Mouse (Mus musculus) stomach, embryonic 14.5 days (tissue): ENCODE data around the gene Megf11. TPM values are rescaled to one million over a fixed set of nuclear protein-coding genes. Genes with fewer than 3 reads are reported as not detected.

ENCODE experiments used
- ATAC-seq: fragments of 200-750 bp; cut with Nextera tagmentation; 2 replicates; pipeline ENCODE4 v1.8.0; 2017; ENCODE audit warnings: low read depth, moderate TSS enrichment; ENCODE audit not compliant: insufficient number of reproducible peaks, insufficient read depth, low FRiP score
- H3K27ac ChIP-seq: fragments of 300-500 bp; sonication (generic); 2 replicates; pipeline ENCODE4 v1.5.1; 2014; ENCODE audit warnings: mild to moderate bottlenecking, low read length, moderate library complexity, mixed read lengths
- H3K27me3 ChIP-seq: fragments of 300-500 bp; sonication (generic); 2 replicates; pipeline ENCODE4 v1.6.1; 2014; ENCODE audit warnings: low read length, control low read depth, mixed read lengths; ENCODE audit not compliant: control insufficient read depth, insufficient read depth
- H3K36me3 ChIP-seq: fragments of 300-500 bp; sonication (generic); 2 replicates; pipeline ENCODE4 v1.6.1; 2014; ENCODE audit warnings: mild to moderate bottlenecking, control low read depth, low read length, moderate library complexity, mixed read lengths; ENCODE audit not compliant: control insufficient read depth, insufficient read depth
- H3K4me1 ChIP-seq: fragments of 300-500 bp; sonication (generic); 2 replicates; pipeline ENCODE4 v1.6.1; 2014; ENCODE audit warnings: low read length, control low read depth, mixed read lengths; ENCODE audit not compliant: control insufficient read depth, insufficient read depth
- H3K4me2 ChIP-seq: fragments of 300-500 bp; sonication (generic); replicated peaks from 2 replicates; pipeline ENCODE4 v1.6.1; 2014; ENCODE audit warnings: low read depth, low read length, control low read depth
- H3K4me3 ChIP-seq: fragments of 300-500 bp; sonication (generic); 2 replicates; pipeline ENCODE4 v1.5.1; 2014; ENCODE audit warnings: low read depth, low read length, control low read depth
- H3K9ac ChIP-seq: fragments of 300-500 bp; sonication (generic); replicated peaks from 2 replicates; pipeline ENCODE4 v1.6.1; 2014; ENCODE audit warnings: low read depth, mild to moderate bottlenecking, control low read depth, low read length, moderate library complexity, mixed read lengths
- H3K9me3 ChIP-seq: fragments of 300-500 bp; sonication (generic); 2 replicates; pipeline ENCODE4 v1.6.1; 2016; ENCODE audit warnings: low read depth, low read length, control low read depth; ENCODE audit not compliant: control insufficient read depth
- WGBS: fragments of 180-500 bp; shearing (Covaris S2); extraction: QIAGEN DNeasy Blood & Tissue Kit; methylation state at CpG from one replicate; pipeline ENCODE4 v1.1.7; 2014; 5-methylcytosine and 5-hydroxymethylcytosine counted together
- polyA plus RNA-seq: library from polyadenylated mRNA; unstranded; fragments of >200 nt; fragmentation: Nextera tagmentation; extraction: Ambion mirVana; gene quantifications from 2 replicates; pipeline ENCODE4 v1.2.1, GENCODE M21; 2014

The Megf11 gene
- polyA plus RNA-seq, 1 experiment from 2014 or later, result 1.9 TPM

GRCm38 (mm10) chr9:64737406-64738201, 352.2 kb downstream of the Megf11 start, which contains the start of gene Rab11a:
Rab11a (minus strand) TSS chr9:64737758.
- under 1% methylated on average over 60 of the region's 61 CpGs for WGBS
- Histone ChIP-seq H3K4me1 (peaks cover 8% of the 10 kb centered on the region; the same call in 1 of the 2 replicates), H3K9me3 (no peaks in the 10 kb centered on the region), H3K4me3 (peak within 1 kb of the TSS; percentile 98), H3K27me3 (no peaks in the 10 kb centered on the region), H3K4me2 (peak within 1 kb of the TSS; percentile 85), H3K36me3 (no peaks in the 10 kb centered on the region), H3K9ac (peak within 1 kb of the TSS; percentile 87), H3K27ac (peak within 1 kb of the TSS; percentile 95)
- ATAC-seq, result peak; percentile 96

GRCm38 (mm10) chr9:64739001-64739400, 353.6 kb downstream of the Megf11 start:
- Histone ChIP-seq H3K9me3 (no peaks in the 10 kb centered on the region), H3K27me3 (no peaks in the 10 kb centered on the region), H3K4me1 (peaks cover 8% of the 10 kb centered on the region; the same call in 1 of the 2 replicates), H3K4me2 (no peak overlapping the region), H3K9ac (no peak overlapping the region), H3K27ac (no peak overlapping the region), H3K4me3 (no peak overlapping the region), H3K36me3 (no peaks in the 10 kb centered on the region)
- ATAC-seq, result no peak
- 90% methylated on average over 2 of the region's 2 CpGs for WGBS

- Histone ChIP-seq H3K9me3 (no peaks in the 10 kb centered on the region), H3K4me2 (no peak overlapping the region), H3K4me1 (no peaks in the 10 kb centered on the region), H3K27me3 (no peaks in the 10 kb centered on the region), H3K36me3 (no peaks in the 10 kb centered on the region), H3K27ac (no peak overlapping the region), H3K4me3 (no peak overlapping the region), H3K9ac (no peak overlapping the region)
- 57% methylated on average over 1 of the region's 1 CpGs for WGBS
- ATAC-seq, result no peak
Measured at GRCm38 (mm10) chr9:64742453-64742852, 357.0 kb downstream of the Megf11 start.

- H3K27me3 ChIP-seq, result no peaks in the 10 kb centered on the region
- no peaks in the 10 kb centered on the region for H3K9me3 ChIP-seq
- H3K4me2 ChIP-seq, result no peak overlapping the region
- no peak overlapping the region for H3K9ac ChIP-seq
- H3K4me1 ChIP-seq, result no peaks in the 10 kb centered on the region
- H3K4me3 ChIP-seq, result no peak overlapping the region
- no peaks in the 10 kb centered on the region for H3K36me3 ChIP-seq
- no peak overlapping the region for H3K27ac ChIP-seq
- 76% methylated on average over 4 of the region's 4 CpGs for WGBS
- ATAC-seq, result no peak
Measured at GRCm38 (mm10) chr9:64747735-64748134, 362.3 kb downstream of the Megf11 start.

GRCm38 (mm10) chr9:64749314-64749713, 363.9 kb downstream of the Megf11 start:
- Histone ChIP-seq H3K4me1 (no peaks in the 10 kb centered on the region), H3K27ac (no peak overlapping the region), H3K9ac (no peak overlapping the region), H3K4me3 (no peak overlapping the region), H3K4me2 (no peak overlapping the region), H3K27me3 (no peaks in the 10 kb centered on the region), H3K9me3 (no peaks in the 10 kb centered on the region), H3K36me3 (no peaks in the 10 kb centered on the region)
- ATAC-seq, result no peak
- WGBS, result 75% methylated on average over 6 of the region's 6 CpGs

GRCm38 (mm10) chr9:64752575-64752974, 367.1 kb downstream of the Megf11 start:
- H3K4me3 ChIP-seq, result no peak overlapping the region
- H3K9me3 ChIP-seq, result no peaks in the 10 kb centered on the region
- H3K9ac ChIP-seq, result no peak overlapping the region
- no peak for ATAC-seq
- H3K4me2 ChIP-seq, result no peak overlapping the region
- H3K4me1 ChIP-seq, result no peaks in the 10 kb centered on the region
- H3K27ac ChIP-seq, result no peak overlapping the region
- WGBS, result 95% methylated on average over 5 of the region's 5 CpGs
- H3K36me3 ChIP-seq, result no peaks in the 10 kb centered on the region
- no peaks in the 10 kb centered on the region for H3K27me3 ChIP-seq

GRCm38 (mm10) chr9:64758052-64758451, 372.6 kb downstream of the Megf11 start:
- ATAC-seq, result no peak
- Histone ChIP-seq H3K9me3 (no peaks in the 10 kb centered on the region), H3K4me2 (no peak overlapping the region), H3K27ac (no peak overlapping the region), H3K4me3 (no peak overlapping the region), H3K4me1 (no peaks in the 10 kb centered on the region), H3K9ac (no peak overlapping the region), H3K36me3 (no peaks in the 10 kb centered on the region), H3K27me3 (no peaks in the 10 kb centered on the region)
- WGBS, result 82% methylated on average over 14 of the region's 14 CpGs
